Mouse (Mus musculus) MEL (cell line): Measurements from ENCODE around the gene Lypla2.

ENCODE experiments used
- BHLHE40 ChIP-seq: IDR thresholded peaks from 2 replicates; pipeline ENCODE4 v1.6.1; 2012; ENCODE audit warnings: low read depth, mild to moderate bottlenecking, inconsistent platforms, low read length, improper control_type of control experiment, borderline replicate concordance
- GATA1 ChIP-seq: IDR thresholded peaks from 2 replicates; pipeline ENCODE4 v1.6.1; 2011; ENCODE audit warnings: low read depth, low read length, improper control_type of control experiment
- HCFC1 ChIP-seq: IDR thresholded peaks from 2 replicates; pipeline ENCODE4 v1.6.1; 2012; ENCODE audit warnings: low read depth, mild to moderate bottlenecking, inconsistent platforms, low read length, improper control_type of control experiment, moderate library complexity
- MEF2A ChIP-seq: IDR thresholded peaks from 2 replicates; pipeline ENCODE4 v1.6.1; 2014; ENCODE audit warnings: low read depth, mild to moderate bottlenecking, inconsistent platforms, low read length, improper control_type of control experiment; ENCODE audit not compliant: poor library complexity, insufficient replicate concordance, severe bottlenecking; ENCODE audit errors: extremely low read depth
- POLR2A ChIP-seq, 2 experiments: IDR thresholded peaks; 2 replicates each; pipeline ENCODE4 v1.6.1; 2011 to 2012; ENCODE audit warnings: low read length in 2 of 2, mild to moderate bottlenecking in 2 of 2, control low read depth in 1 of 2, improper control_type of control experiment in 1 of 2, low read depth in 1 of 2, moderate library complexity in 1 of 2; ENCODE audit not compliant: control insufficient read depth in 1 of 2, insufficient read depth in 1 of 2, poor library complexity in 1 of 2
- POLR2AphosphoS5 ChIP-seq: IDR thresholded peaks from 2 replicates; pipeline ENCODE4 v1.6.1; 2012; ENCODE audit warnings: low read depth, borderline replicate concordance, mild to moderate bottlenecking, inconsistent platforms, low read length, moderate library complexity, mixed read lengths
- RCOR1 ChIP-seq: IDR thresholded peaks from 2 replicates; pipeline ENCODE4 v1.6.1; 2012; ENCODE audit warnings: low read depth, mild to moderate bottlenecking, inconsistent platforms, low read length, improper control_type of control experiment
- SIN3A ChIP-seq: IDR thresholded peaks from 2 replicates; pipeline ENCODE4 v1.6.1; 2012; ENCODE audit warnings: low read length, improper control_type of control experiment, inconsistent platforms
- UBTF ChIP-seq: IDR thresholded peaks from 2 replicates; pipeline ENCODE4 v1.6.1; 2012; ENCODE audit warnings: low read depth, mild to moderate bottlenecking, inconsistent platforms, low read length, improper control_type of control experiment, moderate library complexity, borderline replicate concordance; ENCODE audit not compliant: insufficient read depth
- ZC3H11A ChIP-seq: IDR thresholded peaks from 2 replicates; pipeline ENCODE4 v1.6.1; 2012; ENCODE audit warnings: low read depth, mild to moderate bottlenecking, inconsistent platforms, low read length, improper control_type of control experiment
- ZKSCAN1 ChIP-seq: IDR thresholded peaks from 2 replicates; pipeline ENCODE4 v1.6.1; 2012; ENCODE audit warnings: low read depth, mild to moderate bottlenecking, inconsistent platforms, low read length, improper control_type of control experiment, moderate library complexity
- ZMIZ1 ChIP-seq: IDR thresholded peaks from 2 replicates; pipeline ENCODE4 v1.6.1; 2012; ENCODE audit warnings: low read depth, mild to moderate bottlenecking, inconsistent platforms, low read length, improper control_type of control experiment, moderate library complexity

DNA sequence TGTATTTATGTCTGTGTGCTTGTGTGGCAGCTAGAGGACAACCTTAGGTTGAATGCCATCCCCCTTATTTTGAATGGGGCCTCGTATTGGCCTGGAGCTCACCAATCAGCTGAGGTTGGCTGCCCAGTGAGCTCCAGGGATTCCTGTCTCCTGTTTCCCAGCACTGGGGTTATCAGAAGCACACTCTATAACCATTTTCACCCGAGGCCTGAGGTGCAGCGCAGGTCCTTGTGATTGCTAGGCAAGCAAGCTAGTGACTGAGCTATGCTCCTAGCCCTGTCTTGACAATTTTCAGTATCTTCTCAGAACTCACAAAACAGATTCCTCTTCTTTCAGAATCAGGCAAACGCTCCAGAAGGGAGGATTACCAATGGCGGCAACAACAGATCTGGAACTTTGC is 12.1 kb upstream of the Lypla2 start:
- no peak for TF ChIP-seq POLR2AphosphoS5
- no peak for TF ChIP-seq RCOR1
- no peak for TF ChIP-seq POLR2A (IDR thresholded peaks at IDR 0.05; ENCODE audit: control insufficient read depth in 1 of 2, insufficient read depth in 1 of 2, low read depth in 1 of 2, low read length in 2 of 2, poor library complexity in 1 of 2)
- no peak for TF ChIP-seq ZKSCAN1
- no peak; the same call in 1 of the 2 replicates for TF ChIP-seq HCFC1
- no peak for TF ChIP-seq UBTF
- TF ChIP-seq ZC3H11A: no peak
- no peak for TF ChIP-seq MEF2A
- no peak for TF ChIP-seq GATA1
- no peak for TF ChIP-seq ZMIZ1
- no peak for TF ChIP-seq BHLHE40
- TF ChIP-seq SIN3A: no peak
